Mouse (Mus musculus): ENCODE results near the gene Grip1.

Grip1 gene

GRCm38 (mm10) chr10:119453431-119454105, at the start of gene Grip1:
Gene Grip1, plus strand, starts transcription at chr10:119453830.
- DNase-seq, result peak; percentile 85

GRCm38 (mm10) chr10:119405103-119405502, 48.5 kb upstream of the Grip1 start:
- no peak for DNase-seq

GRCm38 (mm10) chr10:119405612-119406011, 48.0 kb upstream of the Grip1 start:
- no peak for DNase-seq

GRCm38 (mm10) chr10:119408327-119408726, 45.3 kb upstream of the Grip1 start:
- no peak for DNase-seq

- DNase-seq, result no peak
Measured at GRCm38 (mm10) chr10:119413238-119413637, 40.4 kb upstream of the Grip1 start.

- DNase-seq, result no peak
Measured at GRCm38 (mm10) chr10:119415106-119415505, 38.5 kb upstream of the Grip1 start.

GRCm38 (mm10) chr10:119421418-119421817, 32.2 kb upstream of the Grip1 start:
- no peak for DNase-seq

- DNase-seq, result no peak
Measured at GRCm38 (mm10) chr10:119423821-119424534, 29.7 kb upstream of the Grip1 start.

- DNase-seq, result no peak
Measured at GRCm38 (mm10) chr10:119427653-119428052, 26.0 kb upstream of the Grip1 start.

GRCm38 (mm10) chr10:119428106-119428505, 25.5 kb upstream of the Grip1 start:
- no peak for DNase-seq

- DNase-seq, result no peak
Measured at GRCm38 (mm10) chr10:119430240-119430639, 23.4 kb upstream of the Grip1 start.

- DNase-seq, result no peak
Measured at GRCm38 (mm10) chr10:119431801-119432200, 21.8 kb upstream of the Grip1 start.

GRCm38 (mm10) chr10:119435818-119436217, 17.8 kb upstream of the Grip1 start:
- DNase-seq, result no peak

GRCm38 (mm10) chr10:119437319-119437718, 16.3 kb upstream of the Grip1 start:
- no peak for DNase-seq

GRCm38 (mm10) chr10:119441743-119442142, 11.9 kb upstream of the Grip1 start:
- no peak for DNase-seq

- DNase-seq, result no peak
Measured at GRCm38 (mm10) chr10:119447392-119447914, 6.2 kb upstream of the Grip1 start.

- no peak for DNase-seq
Measured at GRCm38 (mm10) chr10:119447930-119448329, 5.7 kb upstream of the Grip1 start.

GRCm38 (mm10) chr10:119452698-119453097, 932 bp upstream of the Grip1 start:
- DNase-seq, result no peak

- peak; percentile 77 for DNase-seq
Measured at GRCm38 (mm10) chr10:119454106-119454667, 557 bp downstream of the Grip1 start.

- DNase-seq, result peak; percentile 67
Measured at GRCm38 (mm10) chr10:119454668-119455542, 1.3 kb downstream of the Grip1 start.

GRCm38 (mm10) chr10:119455543-119455940, 1.9 kb downstream of the Grip1 start:
- peak; percentile 17 for DNase-seq

- no peak for DNase-seq
Measured at GRCm38 (mm10) chr10:119457121-119457520, 3.5 kb downstream of the Grip1 start.

GRCm38 (mm10) chr10:119458991-119459390, 5.4 kb downstream of the Grip1 start:
- no peak for DNase-seq
